In the genomic region with DNA sequence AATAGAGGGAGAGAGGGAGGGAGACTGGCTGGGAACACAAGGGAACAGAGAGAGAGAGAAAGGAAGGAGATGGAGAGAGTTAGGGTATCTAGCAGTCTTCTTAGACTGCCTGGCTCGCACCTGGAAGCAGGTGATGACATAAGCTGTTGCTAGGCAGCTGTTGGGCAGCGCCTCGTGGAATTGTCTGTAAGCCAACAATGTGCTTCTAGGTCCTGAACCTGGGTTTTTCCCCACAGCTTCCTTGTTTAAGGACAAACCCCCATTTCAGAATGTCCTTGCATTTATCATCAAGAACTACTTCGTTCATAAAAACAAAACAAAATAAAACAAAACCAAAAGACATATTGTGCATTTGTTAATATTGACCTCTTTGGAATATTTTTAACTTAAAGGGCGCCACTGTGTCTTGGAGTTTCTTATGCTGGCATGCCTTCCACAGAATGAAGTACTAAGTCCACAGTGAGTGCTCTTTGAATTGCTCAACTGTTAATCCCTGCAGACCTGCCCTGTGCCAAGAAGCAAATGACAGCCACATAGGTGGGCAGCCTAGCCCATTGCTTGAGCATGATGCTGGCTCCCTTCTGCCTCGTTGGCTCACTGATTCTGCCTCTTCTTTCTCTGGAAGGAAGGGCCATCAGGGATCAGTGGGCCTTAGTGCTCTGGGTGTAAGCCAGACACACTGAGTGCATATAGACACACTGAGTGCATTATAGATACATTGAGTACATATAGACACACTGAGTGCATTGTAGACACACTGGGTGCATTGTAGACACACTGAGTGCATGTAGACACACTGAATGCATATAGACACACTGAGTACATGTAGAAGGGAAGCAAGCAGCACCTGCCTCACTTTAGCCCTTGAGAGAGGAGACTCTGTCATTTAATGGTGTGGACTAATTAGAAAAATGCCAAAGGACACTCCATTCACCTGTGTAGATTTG, we compare ENCODE assay signal across 16 mouse cellular contexts. TPM values are rescaled to one million over a fixed set of nuclear protein-coding genes. Genes with fewer than 3 reads are reported as not detected.
A peak's percentile ranks its signal among the peaks of the same experiment; 100 is the strongest.
DNase-seq lines count a peak whose midpoint lies in the region; ATAC-seq and TF ChIP-seq lines count a peak whose summit lies in the region.
"Had no signal": no experiment of that assay in that cellular context is flagged by ENCODE, and none has a peak within 500 bp of the region (broad histone marks: within the 10 kb centered on the region; RNA-seq: fewer than 3 reads in every experiment).

No protein-coding gene starts in this region.

- no peak for TF ChIP-seq CTCF in lung, postnatal 0 days (IDR thresholded peaks at IDR 0.05)

- H3K27me3 ChIP-seq in forebrain, embryonic 13.5 days = no peaks in the 10 kb centered on the region
- H3K27me3 ChIP-seq in forebrain, embryonic 11.5 days (ENCODE audit: control insufficient read depth, insufficient read depth, low read length) = no peaks in the 10 kb centered on the region
- no peaks in the 10 kb centered on the region for H3K27me3 ChIP-seq in lung, postnatal 0 days (replicated peaks; ENCODE audit: insufficient read depth, low read length)
- H3K27me3 ChIP-seq in intestine, embryonic 16.5 days (replicated peaks; ENCODE audit: control insufficient read depth, insufficient read depth, low read length) = no peaks in the 10 kb centered on the region
- no peaks in the 10 kb centered on the region for H3K27me3 ChIP-seq in neural tube, embryonic 15.5 days (replicated peaks)
- H3K27me3 ChIP-seq: embryonic facial prominence, embryonic 13.5 days; limb, embryonic 12.5 days; neural tube, embryonic 12.5 days; Patski had no signal

- H3K36me3 ChIP-seq in forebrain, embryonic 13.5 days (ENCODE audit: poor library complexity, severe bottlenecking) = no peaks in the 10 kb centered on the region
- H3K36me3 ChIP-seq in forebrain, embryonic 11.5 days (ENCODE audit: control insufficient read depth, insufficient read depth, low read length) = no peaks in the 10 kb centered on the region
- H3K36me3 ChIP-seq in lung, postnatal 0 days (ENCODE audit: insufficient read depth, low read length) = no peaks in the 10 kb centered on the region
- no peaks in the 10 kb centered on the region for H3K36me3 ChIP-seq in intestine, embryonic 16.5 days (ENCODE audit: control insufficient read depth, insufficient read depth, low read length)
- H3K36me3 ChIP-seq in neural tube, embryonic 15.5 days = no peaks in the 10 kb centered on the region
- H3K36me3 ChIP-seq: embryonic facial prominence, embryonic 13.5 days; limb, embryonic 12.5 days; neural tube, embryonic 12.5 days had no signal

- peaks cover 8% of the 10 kb centered on the region for H3K4me1 ChIP-seq in forebrain, embryonic 13.5 days
- H3K4me1 ChIP-seq in forebrain, embryonic 11.5 days (replicated peaks; ENCODE audit: control insufficient read depth, insufficient read depth, low read length) = no peaks in the 10 kb centered on the region
- H3K4me1 ChIP-seq in lung, postnatal 0 days (ENCODE audit: insufficient read depth, low read depth, low read length) = no peaks in the 10 kb centered on the region
- no peaks in the 10 kb centered on the region for H3K4me1 ChIP-seq in intestine, embryonic 16.5 days (ENCODE audit: control insufficient read depth, insufficient read depth, low read length)
- peaks cover 7% of the 10 kb centered on the region; the same call in 1 of the 2 replicates for H3K4me1 ChIP-seq in neural tube, embryonic 15.5 days
- H3K4me1 ChIP-seq: embryonic facial prominence, embryonic 13.5 days; limb, embryonic 12.5 days; neural tube, embryonic 12.5 days had no signal

- WGBS in forebrain, embryonic 13.5 days = 64% methylated on average over 6 of the region's 6 CpGs
- WGBS in forebrain, embryonic 11.5 days = 71% methylated on average over 6 of the region's 6 CpGs
- WGBS in lung, postnatal 0 days = 42% methylated on average over 6 of the region's 6 CpGs
- 58% methylated on average over 6 of the region's 6 CpGs for WGBS in intestine, embryonic 16.5 days
- WGBS in neural tube, embryonic 15.5 days = 60% methylated on average over 6 of the region's 6 CpGs

- H3K4me3 ChIP-seq in forebrain, embryonic 13.5 days = no peak overlapping the region
- H3K4me3 ChIP-seq in forebrain, embryonic 11.5 days (ENCODE audit: low read depth, low read length) = no peak overlapping the region
- no peak overlapping the region for H3K4me3 ChIP-seq in lung, postnatal 0 days (ENCODE audit: low read depth, low read length)
- no peak overlapping the region for H3K4me3 ChIP-seq in intestine, embryonic 16.5 days (ENCODE audit: low read length)
- H3K4me3 ChIP-seq in neural tube, embryonic 15.5 days (replicated peaks) = no peak overlapping the region
- H3K4me3 ChIP-seq: embryonic facial prominence, embryonic 13.5 days; limb, embryonic 12.5 days; neural tube, embryonic 12.5 days had no signal

- no peak overlapping the region for H3K4me2 ChIP-seq in forebrain, embryonic 13.5 days
- H3K4me2 ChIP-seq in forebrain, embryonic 11.5 days (ENCODE audit: low read depth, low read length, severe bottlenecking) = no peak overlapping the region
- H3K4me2 ChIP-seq in lung, postnatal 0 days (replicated peaks; ENCODE audit: low read depth, low read length) = no peak overlapping the region
- H3K4me2 ChIP-seq in intestine, embryonic 16.5 days (ENCODE audit: low read depth, low read length) = no peak overlapping the region
- H3K4me2 ChIP-seq in neural tube, embryonic 15.5 days = no peak overlapping the region
- H3K4me2 ChIP-seq: embryonic facial prominence, embryonic 13.5 days; limb, embryonic 12.5 days; neural tube, embryonic 12.5 days had no signal

- 0 out of 2 replicates have a peak, but pooled peaks cover 3% of the 10 kb centered on the region for H3K9me3 ChIP-seq in forebrain, embryonic 13.5 days (replicated peaks)
- H3K9me3 ChIP-seq in forebrain, embryonic 11.5 days (ENCODE audit: control insufficient read depth, low read length) = no peaks in the 10 kb centered on the region; the same call in 1 of the 2 replicates
- H3K9me3 ChIP-seq in lung, postnatal 0 days (ENCODE audit: low read length) = no peaks in the 10 kb centered on the region
- no peaks in the 10 kb centered on the region for H3K9me3 ChIP-seq in intestine, embryonic 16.5 days (ENCODE audit: control insufficient read depth, low read length)
- H3K9me3 ChIP-seq in neural tube, embryonic 15.5 days (replicated peaks) = no peaks in the 10 kb centered on the region

- no peak for DNase-seq in forebrain, embryonic 11.5 days (ENCODE audit: low spot score)
- DNase-seq in lung, postnatal 0 days (ENCODE audit: low spot score) = peak; percentile 31
- no peak for DNase-seq in lung, postnatal 4 days
- no peak for DNase-seq in embryo, embryonic 10.5 days (ENCODE audit: low spot score)
- no peak for DNase-seq in ovary, postnatal 14 days (ENCODE audit: low spot score)
- DNase-seq: adrenal gland, postnatal 14 days; cerebellum, adult 11-12 months; heart, postnatal 4 days; layer of hippocampus, adult 9-11 months had no signal

- TF ChIP-seq EP300 in lung, postnatal 0 days (IDR thresholded peaks at IDR 0.05) = no peak

- 0 out of 2 replicates have a peak, but pooled peaks have one; percentile 24 for ATAC-seq in forebrain, embryonic 13.5 days
- no peak for ATAC-seq in forebrain, embryonic 11.5 days (replicated peaks; ENCODE audit: low FRiP score)
- ATAC-seq in lung, postnatal 0 days = peak; percentile 60
- peak; percentile 55 for ATAC-seq in intestine, embryonic 16.5 days
- ATAC-seq in neural tube, embryonic 15.5 days (ENCODE audit: low FRiP score) = peak; percentile 65
- ATAC-seq: Patski had no signal

- no peak overlapping the region for H3K9ac ChIP-seq in forebrain, embryonic 13.5 days
- no peak overlapping the region for H3K9ac ChIP-seq in forebrain, embryonic 11.5 days (ENCODE audit: low read length)
- no peak overlapping the region for H3K9ac ChIP-seq in lung, postnatal 0 days (replicated peaks; ENCODE audit: low read depth)
- no peak overlapping the region for H3K9ac ChIP-seq in intestine, embryonic 16.5 days (ENCODE audit: low read depth, low read length)
- no peak overlapping the region for H3K9ac ChIP-seq in neural tube, embryonic 15.5 days (replicated peaks)
- H3K9ac ChIP-seq: embryonic facial prominence, embryonic 13.5 days; limb, embryonic 12.5 days; neural tube, embryonic 12.5 days had no signal

- H3K27ac ChIP-seq in forebrain, embryonic 13.5 days = no peak overlapping the region
- H3K27ac ChIP-seq in forebrain, embryonic 11.5 days (ENCODE audit: low read depth, low read length) = no peak overlapping the region
- H3K27ac ChIP-seq in lung, postnatal 0 days (ENCODE audit: low read length) = no peak overlapping the region
- no peak overlapping the region for H3K27ac ChIP-seq in intestine, embryonic 16.5 days (ENCODE audit: low read length)
- H3K27ac ChIP-seq in neural tube, embryonic 15.5 days (replicated peaks) = peak overlapping the region; percentile 41; the same call in 1 of the 2 replicates
- H3K27ac ChIP-seq: embryonic facial prominence, embryonic 13.5 days; limb, embryonic 12.5 days; neural tube, embryonic 12.5 days had no signal

RNA-seq across cellular contexts. Expression of a gene that starts 29.5 kb away (rescaled TPM):
- 15.9 and 17.1 TPM in 2 replicates for polyA plus RNA-seq in forebrain, embryonic 13.5 days (2015; fragmentation: Nextera tagmentation; extraction: Ambion mirVana)
- 17.6 and 19.4 TPM in 2 replicates for polyA plus RNA-seq in forebrain, embryonic 11.5 days (2014; fragmentation: Nextera tagmentation; extraction: Ambion mirVana)
- polyA plus RNA-seq in lung, postnatal 0 days (2015; fragmentation: Nextera tagmentation; extraction: Ambion mirVana) = 10.7 and 11.3 TPM in 2 replicates
- 11.7 and 13.0 TPM in 2 replicates for polyA plus RNA-seq in intestine, embryonic 16.5 days (2015; fragmentation: Nextera tagmentation; extraction: Ambion mirVana)
- polyA plus RNA-seq in neural tube, embryonic 15.5 days (2015; fragmentation: Nextera tagmentation; extraction: Ambion mirVana) = 22.3 and 22.7 TPM in 2 replicates
